Mouse (Mus musculus) lung, adult 2 months (tissue): ENCODE results near the gene Cmtm6.

Experiments used
- CTCF ChIP-seq: fragments of 200-500 bp; IDR thresholded peaks from 2 replicates; pipeline ENCODE4 v1.5.1; 2011; ENCODE audit warnings: mild to moderate bottlenecking, low read length, control low read depth; ENCODE audit not compliant: insufficient read depth
- POLR2A ChIP-seq: fragments of 200-500 bp; IDR thresholded peaks from 2 replicates; pipeline ENCODE4 v1.6.1; 2011; ENCODE audit warnings: low read depth, mild to moderate bottlenecking, control low read depth, low read length, borderline replicate concordance; ENCODE audit errors: extremely low read depth

DNA sequence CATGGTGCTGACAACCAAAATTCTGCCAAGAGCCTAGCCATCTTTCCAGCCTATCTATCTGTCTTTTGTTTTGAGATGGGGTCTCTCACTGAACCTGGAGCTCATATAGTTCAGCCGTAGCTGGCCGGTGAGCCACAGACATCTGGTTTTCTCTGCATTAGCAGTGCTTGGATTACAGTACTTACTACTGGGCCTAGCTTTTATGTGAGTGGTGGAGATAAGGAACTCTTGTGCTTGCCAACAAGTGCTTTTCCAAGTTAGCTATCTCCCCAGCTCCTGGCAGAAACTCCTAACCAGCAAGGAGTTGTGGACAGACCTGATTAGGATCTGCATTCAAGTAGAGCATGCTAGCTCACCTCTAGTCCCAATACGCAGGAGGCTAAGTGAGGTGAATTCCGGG is 23.1 kb upstream of the Cmtm6 start:
- TF ChIP-seq CTCF (no peak), POLR2A (no peak)
